Mouse (Mus musculus) hematopoietic multipotent progenitor cell, adult 10-12 weeks (in vitro differentiated cells): Measurements from ENCODE around the gene Olfr544. TPM values are rescaled to one million over a fixed set of nuclear protein-coding genes. Genes with fewer than 3 reads are reported as not detected.

ENCODE experiments used
- polyA plus RNA-seq: library from polyadenylated mRNA; stranded (reverse); fragments of >175 nt; gene quantifications from 2 replicates; pipeline ENCODE4 v1.2.3, GENCODE M21; 2012; ENCODE audit warnings: low replicate concordance

Gene Olfr544
- not detected in 2 replicates for polyA plus RNA-seq

GRCm38 (mm10) chr7:102488161-102488560 is at the start of gene Olfr544:
Olfr544 (minus strand) TSS chr7:102488313.

GRCm38 (mm10) chr7:102534449-102534848 is 46.3 kb upstream of the Olfr544 start, which contains the start of gene Olfr547:
Olfr547 (plus strand) TSS chr7:102534749.

DNA sequence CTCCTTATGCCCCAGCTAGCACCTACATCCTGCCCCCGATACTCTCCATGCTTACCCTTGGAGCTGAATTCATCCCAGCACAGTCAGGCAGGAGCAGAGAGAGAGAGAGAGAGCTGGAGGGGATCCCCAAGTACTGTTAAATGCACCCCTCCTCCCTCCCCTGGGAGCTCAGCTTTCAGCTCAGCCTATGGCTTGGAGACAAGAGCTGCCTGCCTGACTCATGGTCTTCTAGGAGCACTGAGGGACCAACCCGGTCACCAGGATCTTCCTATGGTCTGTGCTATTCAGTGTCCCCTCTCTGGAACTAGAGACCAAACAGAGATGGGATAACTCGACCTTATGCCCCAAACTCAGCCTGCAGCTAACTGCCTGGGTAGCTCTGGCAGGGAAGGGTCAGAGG is 11.4 kb upstream of the Olfr544 start, which contains the start of gene Olfr545:
Olfr545 (minus strand) TSS at position 101 of the 400 bp plus-strand sequence.

GRCm38 (mm10) chr7:102481579-102481978 is 6.5 kb downstream of the Olfr544 start, which contains the start of gene Olfr543:
Olfr543 (minus strand) TSS chr7:102481679.

GRCm38 (mm10) chr7:102441657-102442391 is 46.3 kb downstream of the Olfr544 start, which contains the start of gene Rrm1:
Rrm1 (plus strand) TSS chr7:102441695.

Other genes with a start within 250 kb of the Olfr544 start
- gene Rhog, start 232.3 kb downstream of the Olfr544 start, polyA plus RNA-seq, result 184 and 319 TPM in 2 replicates
- gene Stim1, start 220.5 kb downstream of the Olfr544 start, polyA plus RNA-seq, result 56.1 and 72.6 TPM in 2 replicates
- 5.3 and 39.2 TPM in 2 replicates for gene Rrm1, start 46.6 kb downstream of the Olfr544 start, polyA plus RNA-seq
- gene Olfr543, start 6.6 kb downstream of the Olfr544 start, polyA plus RNA-seq, result not detected in 2 replicates
- not detected in 2 replicates for gene Olfr545, start 11.3 kb upstream of the Olfr544 start, polyA plus RNA-seq
- not detected in 2 replicates for gene Olfr547, start 46.4 kb upstream of the Olfr544 start, polyA plus RNA-seq
- not detected in 2 replicates for gene Olfr548-ps1, start 52.6 kb upstream of the Olfr544 start, polyA plus RNA-seq
- not detected in 2 replicates for gene Olfr549, start 61.6 kb upstream of the Olfr544 start, polyA plus RNA-seq
- gene Trim21, start 77.2 kb upstream of the Olfr544 start, polyA plus RNA-seq, result 11.8 and 24.5 TPM in 2 replicates
- gene Olfr550, start 83.1 kb upstream of the Olfr544 start, polyA plus RNA-seq, result not detected in 2 replicates
- not detected in 2 replicates for gene Olfr551, start 103.6 kb upstream of the Olfr544 start, polyA plus RNA-seq
- not detected in 2 replicates for gene Olfr552, start 109.5 kb upstream of the Olfr544 start, polyA plus RNA-seq
- not detected in 2 replicates for gene Olfr553, start 129.9 kb upstream of the Olfr544 start, polyA plus RNA-seq
- gene Olfr554, start 150.1 kb upstream of the Olfr544 start, polyA plus RNA-seq, result not detected in 2 replicates
- gene Olfr555, start 170.5 kb upstream of the Olfr544 start, polyA plus RNA-seq, result not detected in 2 replicates
- not detected in 2 replicates for gene Olfr556, start 176.6 kb upstream of the Olfr544 start, polyA plus RNA-seq
- gene Trim68, start 199.0 kb upstream of the Olfr544 start, polyA plus RNA-seq, result 5.2 and 5.8 TPM in 2 replicates
- not detected in 2 replicates for gene Olfr557, start 207.6 kb upstream of the Olfr544 start, polyA plus RNA-seq
- gene Olfr558, start 213.9 kb upstream of the Olfr544 start, polyA plus RNA-seq, result not detected in 2 replicates
- gene Olfr33, start 230.8 kb upstream of the Olfr544 start, polyA plus RNA-seq, result not detected in 2 replicates
- gene Olfr559, start 239.2 kb upstream of the Olfr544 start, polyA plus RNA-seq, result not detected in 2 replicates